Mouse (Mus musculus) CH12.LX (cell line): Measurements from ENCODE around the gene Ppih. TPM values are rescaled to one million over a fixed set of nuclear protein-coding genes. Genes with fewer than 3 reads are reported as not detected.
A peak's percentile ranks its signal among the peaks of the same experiment; 100 is the strongest.

Experiments
- DNase-seq: peaks from one replicate; pipeline ENCODE4 v3.0.0-alpha.2; 2013; ENCODE audit errors: extremely low read depth
- H3K27ac ChIP-seq: 2 replicates; pipeline ENCODE4 v1.5.1; 2012; ENCODE audit warnings: low read depth, mild to moderate bottlenecking, control low read depth, moderate library complexity; ENCODE audit not compliant: insufficient read depth
- H3K27me3 ChIP-seq: replicated peaks from 2 replicates; pipeline ENCODE3; 2012; ENCODE audit warnings: inconsistent platforms
- H3K36me3 ChIP-seq, 2 experiments: replicated peaks in 1 of 2; 2 replicates each; pipeline versions ENCODE3 to v1.6.1; 2012; ENCODE audit warnings: inconsistent platforms in 1 of 2, low read length in 1 of 2, mild to moderate bottlenecking in 1 of 2, mixed read lengths in 1 of 2, moderate library complexity in 1 of 2; ENCODE audit not compliant: control insufficient read depth in 1 of 2, insufficient read depth in 1 of 2
- H3K4me1 ChIP-seq, 2 experiments: 2 replicates each; pipeline ENCODE4 v1.6.1; 2012; ENCODE audit warnings: inconsistent platforms in 1 of 2, moderate library complexity in 1 of 2; ENCODE audit not compliant: insufficient read depth in 2 of 2, control insufficient read depth in 1 of 2
- H3K4me2 ChIP-seq: 2 replicates; pipeline ENCODE4 v1.6.1; 2012; ENCODE audit warnings: low read depth, mild to moderate bottlenecking, control low read depth; ENCODE audit not compliant: poor library complexity, insufficient read depth, severe bottlenecking
- H3K4me3 ChIP-seq, 3 experiments: fragments of 150-350 bp in 1 of 3; sonication (generic) in 1 of 3; replicated peaks in 1 of 3; 2 replicates each; pipeline versions ENCODE3 to v1.5.1; 2011 to 2012; ENCODE audit warnings: low read depth in 2 of 3, low read length in 2 of 3, mild to moderate bottlenecking in 2 of 3, moderate library complexity in 2 of 3, control low read depth in 1 of 3, improper control_type of control experiment in 1 of 3, inconsistent platforms in 1 of 3, mixed read lengths in 1 of 3; ENCODE audit not compliant: poor library complexity in 1 of 3
- H3K79me2 ChIP-seq: replicated peaks from 2 replicates; pipeline ENCODE4 v1.6.1; 2012; ENCODE audit warnings: mild to moderate bottlenecking, moderate library complexity; ENCODE audit not compliant: control insufficient read depth, poor library complexity, insufficient read depth, severe bottlenecking; ENCODE audit errors: extremely low read depth
- H3K9ac ChIP-seq: 2 replicates; pipeline ENCODE4 v1.6.1; 2012; ENCODE audit warnings: low read depth, mild to moderate bottlenecking, control low read depth, moderate library complexity; ENCODE audit not compliant: insufficient read depth
- H3K9me3 ChIP-seq: replicated peaks from 2 replicates; pipeline ENCODE3; 2012; ENCODE audit warnings: low read length, inconsistent platforms, mixed read lengths
- BHLHE40 ChIP-seq: IDR thresholded peaks from 2 replicates; pipeline ENCODE4 v1.6.1; 2011; ENCODE audit warnings: mild to moderate bottlenecking, low read depth, low read length, improper control_type of control experiment
- CHD1 ChIP-seq: IDR thresholded peaks from 2 replicates; pipeline ENCODE4 v1.6.1; 2012; ENCODE audit warnings: low read depth, low read length, improper control_type of control experiment, inconsistent platforms
- CHD2 ChIP-seq: IDR thresholded peaks from 2 replicates; pipeline ENCODE4 v1.6.1; 2011; ENCODE audit warnings: low read length, improper control_type of control experiment
- ELF1 ChIP-seq: IDR thresholded peaks from 2 replicates; pipeline ENCODE4 v1.6.1; 2014; ENCODE audit warnings: low read depth, mild to moderate bottlenecking, inconsistent platforms, low read length, improper control_type of control experiment
- EP300 ChIP-seq: IDR thresholded peaks from 2 replicates; pipeline ENCODE4 v1.6.1; 2011; ENCODE audit warnings: low read length, improper control_type of control experiment
- GABPA ChIP-seq: IDR thresholded peaks from 2 replicates; pipeline ENCODE4 v1.6.1; 2012; ENCODE audit warnings: low read depth, low read length, improper control_type of control experiment, inconsistent platforms; ENCODE audit not compliant: insufficient replicate concordance
- HCFC1 ChIP-seq: IDR thresholded peaks from 2 replicates; pipeline ENCODE4 v1.6.1; 2012; ENCODE audit warnings: low read depth, mild to moderate bottlenecking, inconsistent platforms, low read length, improper control_type of control experiment
- JUND ChIP-seq: conservative IDR thresholded peaks from 2 replicates; pipeline ENCODE4 v1.6.1; 2011; ENCODE audit warnings: low read depth, low read length, improper control_type of control experiment
- KAT2A ChIP-seq: IDR thresholded peaks from 2 replicates; pipeline ENCODE4 v1.6.1; 2012; ENCODE audit warnings: low read length, improper control_type of control experiment, inconsistent platforms; ENCODE audit not compliant: insufficient replicate concordance
- MAFK ChIP-seq: IDR thresholded peaks from 2 replicates; pipeline ENCODE4 v1.6.1; 2011; ENCODE audit warnings: low read length, improper control_type of control experiment; ENCODE audit not compliant: insufficient replicate concordance
- MAX ChIP-seq: IDR thresholded peaks from 2 replicates; pipeline ENCODE4 v1.6.1; 2011; ENCODE audit warnings: low read length, improper control_type of control experiment
- MEF2A ChIP-seq: IDR thresholded peaks from 2 replicates; pipeline ENCODE4 v1.6.1; 2014; ENCODE audit warnings: low read depth, mild to moderate bottlenecking, inconsistent platforms, low read length, improper control_type of control experiment, borderline replicate concordance
- MXI1 ChIP-seq: IDR thresholded peaks from 2 replicates; pipeline ENCODE4 v1.6.1; 2011; ENCODE audit warnings: mild to moderate bottlenecking, low read depth, low read length, improper control_type of control experiment
- MYC ChIP-seq: IDR thresholded peaks from 2 replicates; pipeline ENCODE4 v1.6.1; 2011; ENCODE audit warnings: low read depth, mild to moderate bottlenecking, improper control_type of control experiment, low read length
- NELFE ChIP-seq: IDR thresholded peaks from 2 replicates; pipeline ENCODE4 v1.6.1; 2011; ENCODE audit warnings: low read depth, low read length, improper control_type of control experiment
- NRF1 ChIP-seq: IDR thresholded peaks from 2 replicates; pipeline ENCODE4 v1.6.1; 2014; ENCODE audit warnings: low read depth, mild to moderate bottlenecking, inconsistent platforms, low read length, improper control_type of control experiment, moderate library complexity
- PAX5 ChIP-seq: IDR thresholded peaks from 2 replicates; pipeline ENCODE4 v1.6.1; 2012; ENCODE audit warnings: low read length, inconsistent platforms, mixed read lengths
- POLR2A ChIP-seq: IDR thresholded peaks from 2 replicates; pipeline ENCODE4 v1.6.1; 2011; ENCODE audit warnings: low read depth, mild to moderate bottlenecking, improper control_type of control experiment, low read length
- POLR2AphosphoS2 ChIP-seq: IDR thresholded peaks from 2 replicates; pipeline ENCODE4 v1.6.1; 2011; ENCODE audit warnings: low read depth, low read length, improper control_type of control experiment
- RAD21 ChIP-seq: IDR thresholded peaks from 2 replicates; pipeline ENCODE4 v1.6.1; 2011; ENCODE audit warnings: low read depth, mild to moderate bottlenecking, low read length, improper control_type of control experiment, moderate library complexity
- RCOR1 ChIP-seq: conservative IDR thresholded peaks from 2 replicates; pipeline ENCODE4 v1.6.1; 2012; ENCODE audit warnings: low read depth, mild to moderate bottlenecking, inconsistent platforms, low read length, improper control_type of control experiment
- SIN3A ChIP-seq: IDR thresholded peaks from 2 replicates; pipeline ENCODE4 v1.6.1; 2012; ENCODE audit warnings: low read length, improper control_type of control experiment, inconsistent platforms
- SMC3 ChIP-seq: IDR thresholded peaks from 2 replicates; pipeline ENCODE4 v1.6.1; 2011; ENCODE audit warnings: low read depth, low read length, improper control_type of control experiment
- TBP ChIP-seq: conservative IDR thresholded peaks from 2 replicates; pipeline ENCODE4 v1.6.1; 2011; ENCODE audit warnings: low read depth, low read length, improper control_type of control experiment
- TCF12 ChIP-seq: IDR thresholded peaks from 2 replicates; pipeline ENCODE4 v1.6.1; 2014; ENCODE audit warnings: low read depth, mild to moderate bottlenecking, inconsistent platforms, low read length, improper control_type of control experiment
- UBTF ChIP-seq: IDR thresholded peaks from 2 replicates; pipeline ENCODE4 v1.6.1; 2012; ENCODE audit warnings: low read depth, mild to moderate bottlenecking, inconsistent platforms, low read length, improper control_type of control experiment, moderate library complexity
- USF1 ChIP-seq: IDR thresholded peaks from 2 replicates; pipeline ENCODE4 v1.6.1; 2014; ENCODE audit warnings: low read depth, mild to moderate bottlenecking, inconsistent platforms, low read length, improper control_type of control experiment
- ZC3H11A ChIP-seq: IDR thresholded peaks from 2 replicates; pipeline ENCODE4 v1.6.1; 2012; ENCODE audit warnings: low read depth, mild to moderate bottlenecking, inconsistent platforms, low read length, improper control_type of control experiment
- ZKSCAN1 ChIP-seq: IDR thresholded peaks from 2 replicates; pipeline ENCODE4 v1.6.1; 2012; ENCODE audit warnings: low read depth, inconsistent platforms, low read length, improper control_type of control experiment, borderline replicate concordance
- ZMIZ1 ChIP-seq: IDR thresholded peaks from 2 replicates; pipeline ENCODE4 v1.6.1; 2012; ENCODE audit warnings: low read depth, mild to moderate bottlenecking, inconsistent platforms, low read length, improper control_type of control experiment
- ZNF384 ChIP-seq: IDR thresholded peaks from 2 replicates; pipeline ENCODE4 v1.6.1; 2012; ENCODE audit warnings: low read depth, low read length, improper control_type of control experiment, inconsistent platforms
- dilution Hi-C: fragments of 300-500 bp; cut with MboI; formaldehyde crosslinking; loops from 2 replicates; pipeline ENCODE4 v1.14.3; 2020; ENCODE audit warnings: low sequenced_read_pairs; ENCODE audit not compliant: extremely low pct_unique_long_range_greater_than_20kb, extremely low pct_ligation_motif_present
- in situ Hi-C: fragments of 300-500 bp; cut with MboI; formaldehyde crosslinking; loops from 3 replicates; pipeline ENCODE4 v1.14.3; 2019; ENCODE audit warnings: low sequenced_read_pairs, low pct_ligation_motif_present, low pct_unique_long_range_greater_than_20kb, mixed read lengths
- polyA plus RNA-seq: library from polyadenylated mRNA; unstranded; fragments of >175 nt; gene quantifications from 2 replicates; pipeline ENCODE4 v1.2.1, GENCODE M21; 2012; ENCODE audit warnings: low read depth; ENCODE audit not compliant: insufficient read length
- total RNA-seq, 2 experiments: library from RNA; depleted of rRNA; stranded (reverse); fragments of 300-350 nt in 1 of 2; fragments of >200 nt in 1 of 2; gene quantifications; 2 replicates each; pipeline ENCODE4 v1.2.3; 2012 to 2014

Gene Ppih
- total and polyA plus RNA-seq, 3 experiments, result 125 to 179 (median 132) TPM

- DNase-seq, result no peak
- Histone ChIP-seq H3K9me3 (no peaks in the 10 kb centered on the region), H3K27me3 (no peaks in the 10 kb centered on the region), H3K27ac (no peak overlapping the region), H3K4me2 (peak overlapping the region; percentile 94), H3K79me2 (peaks cover 41% of the 10 kb centered on the region), H3K4me1 (peaks cover 2 to 32% of the 10 kb centered on the region in 2 experiments; a peak in 2 of 4 replicates), H3K4me3 (peak overlapping the region; percentile 65 to 92 (median 79)), H3K9ac (peak overlapping the region; percentile 67), H3K36me3 (peaks cover 2 to 28% of the 10 kb centered on the region in 2 experiments)
- TF ChIP-seq MAX (no peak), NELFE (no peak), CHD1 (no peak), JUND (no peak), PAX5 (no peak), ZMIZ1 (no peak), SMC3 (no peak), TCF12 (no peak), MYC (no peak), NRF1 (no peak), SIN3A (no peak), TBP (no peak), RAD21 (no peak)
- in situ Hi-C loops, result no loop called here
- dilution Hi-C loops, result no loop called here
Measured at GRCm38 (mm10) chr4:119295134-119295453, 25.3 kb downstream of the Ppih start.

GRCm38 (mm10) chr4:119294415-119295133, 25.8 kb downstream of the Ppih start, which contains the start of gene Ybx1:
Ybx1 (minus strand) TSS chr4:119294604.
- dilution Hi-C loops, result no loop called here
- peak; percentile 98 for DNase-seq
- Histone ChIP-seq H3K79me2 (peaks cover 45% of the 10 kb centered on the region), H3K9me3 (no peaks in the 10 kb centered on the region), H3K27me3 (no peaks in the 10 kb centered on the region), H3K4me3 (peak within 1 kb of the TSS; percentile 83 to 95 (median 92)), H3K4me1 (peaks cover 4 to 37% of the 10 kb centered on the region in 2 experiments; a peak in 3 of 4 replicates), H3K4me2 (peak within 1 kb of the TSS; percentile 96), H3K27ac (peak within 1 kb of the TSS; percentile 27), H3K9ac (peak within 1 kb of the TSS; percentile 93), H3K36me3 (peaks cover 5 to 33% of the 10 kb centered on the region in 2 experiments)
- in situ Hi-C loops, result no loop called here
- TF ChIP-seq ZKSCAN1, result no peak
- TF ChIP-seq NELFE, result peak; percentile 82; the same call in 1 of the 2 replicates
- TF ChIP-seq NRF1, result peak; percentile 69
- no peak; the same call in 1 of the 2 replicates for TF ChIP-seq CHD1
- no peak for TF ChIP-seq ZNF384
- no peak for TF ChIP-seq ZC3H11A
- no peak for TF ChIP-seq MAFK
- TF ChIP-seq HCFC1, result peak; percentile 81
- no peak for TF ChIP-seq RCOR1
- peak; percentile 85 for TF ChIP-seq ELF1
- peak; percentile 92 for TF ChIP-seq MAX
- no peak for TF ChIP-seq POLR2AphosphoS2
- TF ChIP-seq JUND, result no peak
- TF ChIP-seq KAT2A, result 0 out of 2 replicates have a peak, but pooled peaks have one; percentile 71
- peak; percentile 94 for TF ChIP-seq USF1
- peak; percentile 88 for TF ChIP-seq CHD2
- TF ChIP-seq SMC3, result no peak
- peak; percentile 88 for TF ChIP-seq TCF12
- peak; percentile 75 for TF ChIP-seq BHLHE40
- peak; percentile 80 for TF ChIP-seq POLR2A
- no peak for TF ChIP-seq GABPA
- no peak for TF ChIP-seq UBTF
- TF ChIP-seq MEF2A, result peak; percentile 72; the same call in 1 of the 2 replicates
- TF ChIP-seq EP300, result no peak
- TF ChIP-seq MXI1, result peak; percentile 98
- peak; percentile 91 for TF ChIP-seq SIN3A
